Mouse (Mus musculus) hindbrain, embryonic 11.5 days (tissue): ENCODE measurements around the gene Slc4a8. TPM values are rescaled to one million over a fixed set of nuclear protein-coding genes. Genes with fewer than 3 reads are reported as not detected.
"Not testable (repeated sequence)": the region's sequence is repeated elsewhere in the genome, so short reads cannot be mapped to it uniquely, and the experiment has no call there.

Experiments used
- ATAC-seq: fragments of 200-750 bp; cut with Nextera tagmentation; 2 replicates; pipeline ENCODE4 v1.8.0; 2017; ENCODE audit warnings: mild to moderate bottlenecking, moderate TSS enrichment, moderate library complexity; ENCODE audit not compliant: low FRiP score
- DNase-seq: peaks from one replicate; pipeline ENCODE4 v3.0.0-alpha.2; 2015; ENCODE audit warnings: low spot score
- H3K27ac ChIP-seq: fragments of 300-500 bp; sonication (generic); 2 replicates; pipeline ENCODE4 v1.5.1; 2014; ENCODE audit warnings: mild to moderate bottlenecking, low read depth, low read length
- H3K27me3 ChIP-seq: fragments of 300-500 bp; sonication (generic); 2 replicates; pipeline ENCODE4 v1.6.1; 2014; ENCODE audit warnings: mild to moderate bottlenecking, low read length, moderate library complexity, mixed read lengths; ENCODE audit not compliant: control insufficient read depth, insufficient read depth
- H3K36me3 ChIP-seq: fragments of 300-500 bp; sonication (generic); 2 replicates; pipeline ENCODE4 v1.6.1; 2014; ENCODE audit warnings: mild to moderate bottlenecking, low read length, moderate library complexity, mixed read lengths; ENCODE audit not compliant: control insufficient read depth, insufficient read depth
- H3K4me1 ChIP-seq: fragments of 300-500 bp; sonication (generic); replicated peaks from 2 replicates; pipeline ENCODE4 v1.6.1; 2014; ENCODE audit warnings: low read length, mixed read lengths; ENCODE audit not compliant: control insufficient read depth, insufficient read depth
- H3K4me2 ChIP-seq: fragments of 300-500 bp; sonication (generic); replicated peaks from 2 replicates; pipeline ENCODE4 v1.6.1; 2014; ENCODE audit warnings: mild to moderate bottlenecking, low read depth, low read length
- H3K4me3 ChIP-seq: fragments of 300-500 bp; sonication (generic); 2 replicates; pipeline ENCODE4 v1.5.1; 2014; ENCODE audit warnings: low read depth, low read length
- H3K9ac ChIP-seq: fragments of 300-500 bp; sonication (generic); 2 replicates; pipeline ENCODE4 v1.6.1; 2014; ENCODE audit warnings: low read depth, low read length
- H3K9me3 ChIP-seq: fragments of 300-500 bp; sonication (generic); 2 replicates; pipeline ENCODE4 v1.6.1; 2016; ENCODE audit warnings: low read length; ENCODE audit not compliant: control insufficient read depth
- WGBS: fragments of 180-500 bp; shearing (Covaris S2); extraction: QIAGEN DNeasy Blood & Tissue Kit; methylation state at CpG from one replicate; pipeline ENCODE4 v1.1.7; 2014; 5-methylcytosine and 5-hydroxymethylcytosine counted together
- polyA plus RNA-seq: library from polyadenylated mRNA; unstranded; fragments of >200 nt; fragmentation: Nextera tagmentation; extraction: Ambion mirVana; gene quantifications from 2 replicates; pipeline ENCODE4 v1.2.1, GENCODE M21; 2014

Slc4a8 gene
- polyA plus RNA-seq, 1 experiment from 2014 or later = 6.6 TPM

DNA sequence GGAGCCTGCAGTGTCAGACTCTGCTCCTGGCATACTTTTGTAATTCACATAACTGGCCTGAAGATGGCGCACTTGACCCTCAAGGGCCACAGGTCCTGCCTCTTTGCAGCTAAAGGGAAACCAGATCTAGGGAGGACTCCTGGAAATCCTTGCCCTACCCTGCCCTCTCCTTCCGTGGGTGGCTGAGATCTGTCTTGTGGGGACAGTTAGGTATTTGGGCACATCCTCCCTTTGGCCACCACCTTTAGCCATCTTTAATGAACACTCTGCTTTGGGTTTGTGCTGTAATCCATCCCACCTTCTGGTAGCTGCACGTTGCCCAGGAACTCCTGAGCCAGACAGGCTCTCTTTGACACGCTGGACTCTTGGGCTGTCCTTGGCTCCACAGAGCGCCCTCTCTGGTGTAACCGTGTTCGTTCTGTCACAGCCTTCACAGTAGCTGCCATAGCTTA lies 4.0 kb upstream of the Slc4a8 start:
- Histone ChIP-seq H3K4me3 (no peak overlapping the region), H3K27ac (no peak overlapping the region), H3K9me3 (no peaks in the 10 kb centered on the region), H3K36me3 (no peaks in the 10 kb centered on the region), H3K4me2 (no peak overlapping the region), H3K4me1 (no peaks in the 10 kb centered on the region), H3K27me3 (no peaks in the 10 kb centered on the region), H3K9ac (no peak overlapping the region)
- DNase-seq (peak; percentile 87), ATAC-seq (no peak)
- WGBS = 0% methylated on average over 7 of the region's 7 CpGs

DNA sequence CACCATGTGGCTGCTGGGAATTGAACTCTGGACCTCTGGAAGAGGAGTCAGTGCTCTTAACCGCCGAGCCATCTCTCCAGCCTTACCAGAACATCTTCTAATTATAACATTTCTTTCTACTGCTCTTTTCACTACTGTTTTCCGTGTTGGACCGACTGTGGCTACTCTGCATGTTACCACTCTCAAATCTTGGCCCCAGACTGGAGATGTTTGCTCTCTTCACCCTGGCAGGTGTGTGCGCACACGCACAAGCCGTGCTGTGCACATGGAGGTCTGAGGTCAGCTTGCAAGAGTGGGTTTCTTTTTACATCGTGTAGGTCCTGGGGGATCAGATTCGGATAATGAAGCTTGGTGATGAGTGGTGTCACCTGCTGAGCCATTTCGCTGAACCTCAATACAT lies 2.3 kb upstream of the Slc4a8 start:
- 83% methylated on average over 10 of the region's 10 CpGs for WGBS
- no peaks in the 10 kb centered on the region for H3K4me1 ChIP-seq
- H3K36me3 ChIP-seq = no peaks in the 10 kb centered on the region
- no peak overlapping the region for H3K9ac ChIP-seq
- H3K4me2 ChIP-seq = no peak overlapping the region
- H3K27me3 ChIP-seq = no peaks in the 10 kb centered on the region
- H3K4me3 ChIP-seq = no peak overlapping the region
- no peak for ATAC-seq
- H3K9me3 ChIP-seq = no peaks in the 10 kb centered on the region
- H3K27ac ChIP-seq = no peak overlapping the region
- no peak for DNase-seq

DNA sequence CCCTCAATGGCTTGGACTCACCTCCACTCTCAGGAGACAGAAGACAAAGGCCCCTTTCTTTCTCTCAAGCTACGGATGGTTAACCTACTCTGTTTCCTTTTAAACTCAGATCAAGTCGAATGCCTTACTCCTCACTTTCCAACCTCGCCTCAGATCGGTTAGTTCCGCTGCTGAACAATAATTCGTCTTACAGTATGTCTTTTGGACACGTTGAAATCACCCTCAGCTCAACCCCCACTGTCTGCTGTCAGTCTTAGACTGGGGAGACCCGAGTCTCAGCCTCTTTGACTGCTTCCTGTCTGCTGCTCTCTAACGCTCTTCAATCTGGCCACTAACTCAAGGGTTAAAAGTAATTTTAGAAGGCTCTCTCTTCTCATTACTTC lies 520 bp upstream of the Slc4a8 start:
- ATAC-seq (peak; percentile 29; the same call in 1 of the 2 replicates), DNase-seq (peak; percentile 54)
- 15% methylated on average over 9 of the region's 9 CpGs for WGBS
- Histone ChIP-seq H3K9me3 (no peaks in the 10 kb centered on the region), H3K4me3 (peak overlapping the region; percentile 68; the same call in 1 of the 2 replicates), H3K9ac (no peak overlapping the region), H3K27me3 (no peaks in the 10 kb centered on the region), H3K27ac (peak overlapping the region; percentile 89), H3K4me1 (no peaks in the 10 kb centered on the region), H3K4me2 (peak overlapping the region; percentile 82), H3K36me3 (no peaks in the 10 kb centered on the region)

DNA sequence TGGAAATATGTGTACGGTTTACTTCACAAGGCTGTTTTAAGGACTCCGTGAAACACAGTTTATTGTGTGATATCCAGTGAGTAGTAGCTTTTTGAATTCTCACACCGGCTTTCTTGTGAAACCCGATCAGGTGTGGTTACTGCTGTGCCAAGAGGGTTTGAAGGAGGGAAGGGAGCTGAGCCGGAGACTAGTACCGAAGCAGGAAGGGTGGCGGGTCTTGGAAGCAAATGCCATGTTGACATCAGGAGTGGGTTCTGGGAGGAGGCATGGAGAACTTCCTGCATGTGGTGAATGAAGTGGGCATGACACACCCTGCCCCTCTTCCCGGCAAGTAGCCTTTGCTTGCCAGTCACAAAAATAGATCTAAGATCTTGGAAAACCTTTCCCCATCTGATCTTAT lies 1.1 kb downstream of the Slc4a8 start:
- H3K9ac ChIP-seq = peak overlapping the region; percentile 77
- WGBS = 55% methylated on average over 8 of the region's 8 CpGs
- ATAC-seq = no peak
- DNase-seq = no peak
- no peak overlapping the region for H3K27ac ChIP-seq
- H3K36me3 ChIP-seq = no peaks in the 10 kb centered on the region
- no peaks in the 10 kb centered on the region for H3K4me1 ChIP-seq
- peak overlapping the region; percentile 82 for H3K4me2 ChIP-seq
- no peaks in the 10 kb centered on the region for H3K9me3 ChIP-seq
- H3K4me3 ChIP-seq = peak overlapping the region; percentile 68
- H3K27me3 ChIP-seq = no peaks in the 10 kb centered on the region

DNA sequence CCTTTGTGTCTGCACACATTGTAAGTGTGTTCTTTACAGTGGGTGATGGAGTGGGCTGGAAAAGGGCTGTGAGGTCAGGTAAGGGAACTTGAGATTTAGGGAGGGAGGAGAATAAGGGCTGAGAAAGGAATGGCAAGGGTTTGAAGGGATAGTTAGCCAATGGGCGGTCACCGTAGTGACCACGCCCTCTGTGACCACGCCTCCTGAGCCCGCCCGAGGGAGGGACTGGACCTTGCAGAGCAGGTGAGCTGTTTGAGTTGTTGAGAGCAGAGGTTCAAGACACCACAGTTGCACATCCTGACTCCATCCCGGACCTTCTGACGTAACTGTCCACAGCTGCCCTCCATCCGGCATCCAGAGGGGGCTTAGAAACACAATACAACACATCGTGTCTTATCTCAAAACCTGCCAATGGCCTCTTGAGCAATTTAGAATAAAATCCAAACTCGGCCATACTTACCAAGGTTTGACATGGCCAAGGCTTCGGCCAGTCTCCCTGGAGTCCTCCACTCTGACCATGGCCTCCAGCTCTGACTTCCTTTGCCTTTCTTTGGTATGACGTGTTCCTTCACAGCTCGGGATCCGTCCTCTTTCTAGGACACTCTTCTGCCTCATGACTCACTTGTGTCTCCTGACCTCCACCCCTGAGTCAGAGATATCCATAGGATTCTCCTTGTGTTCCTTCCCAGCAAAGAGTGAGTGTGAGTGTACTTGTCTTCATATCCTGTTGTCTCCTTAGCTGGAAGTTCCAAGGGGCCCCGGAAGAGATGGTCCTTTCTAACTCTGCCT lies 2.8 kb downstream of the Slc4a8 start:
- Histone ChIP-seq H3K9me3 (no peaks in the 10 kb centered on the region), H3K27me3 (no peaks in the 10 kb centered on the region), H3K36me3 (no peaks in the 10 kb centered on the region), H3K4me1 (no peaks in the 10 kb centered on the region), H3K9ac (no peak overlapping the region), H3K27ac (no peak overlapping the region), H3K4me2 (no peak overlapping the region), H3K4me3 (no peak overlapping the region)
- no peak for ATAC-seq
- 88% methylated on average over 16 of the region's 16 CpGs for whole genome bisulfite sequencing
- no peak for DNase-seq

DNA sequence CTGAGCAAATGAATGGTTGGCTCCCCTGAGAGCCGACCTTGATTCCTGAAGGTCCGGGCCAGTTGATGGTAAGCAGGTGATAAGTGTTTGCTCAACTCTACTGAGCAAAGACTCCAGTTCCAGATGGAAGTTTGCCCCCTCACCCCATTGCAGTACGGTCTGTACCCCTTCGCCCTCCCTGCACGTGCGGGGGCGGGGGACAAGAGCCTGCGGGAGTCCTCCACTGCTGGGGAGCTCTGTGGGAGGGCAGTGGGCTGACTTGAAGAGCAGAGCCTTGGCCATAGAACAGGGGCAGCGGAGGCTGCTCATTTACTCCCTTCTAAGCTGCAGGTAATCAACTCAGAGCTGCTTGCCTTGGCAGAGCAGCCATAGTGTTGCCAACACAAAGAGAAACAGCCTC lies 5.3 kb downstream of the Slc4a8 start:
- Histone ChIP-seq H3K27ac (no peak overlapping the region), H3K9me3 (no peaks in the 10 kb centered on the region), H3K4me3 (no peak overlapping the region), H3K4me1 (no peaks in the 10 kb centered on the region), H3K36me3 (no peaks in the 10 kb centered on the region), H3K9ac (no peak overlapping the region), H3K27me3 (no peaks in the 10 kb centered on the region), H3K4me2 (no peak overlapping the region)
- ATAC-seq = no peak
- 73% methylated on average over 9 of the region's 9 CpGs for WGBS
- no peak for DNase-seq

DNA sequence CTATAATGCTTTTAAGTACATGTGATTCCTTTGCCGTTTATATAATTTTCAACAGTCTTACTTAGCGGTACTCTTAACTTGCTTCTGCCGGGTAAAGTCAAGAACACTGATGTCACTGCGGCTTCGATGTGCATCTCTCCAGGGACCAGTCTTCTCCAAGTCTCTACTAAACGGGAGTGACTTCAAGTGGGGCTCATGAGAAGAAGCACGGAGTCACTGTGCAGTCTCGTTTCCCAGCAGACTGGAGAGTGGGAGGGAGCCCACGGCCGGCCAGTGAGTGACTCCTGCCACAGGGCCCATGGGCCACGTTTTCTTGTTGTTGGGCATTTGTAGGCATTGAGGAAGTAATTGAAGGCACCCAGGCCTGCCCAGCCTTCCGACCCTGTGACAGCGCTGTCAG lies 6.3 kb downstream of the Slc4a8 start:
- no peak overlapping the region for H3K4me3 ChIP-seq
- H3K27ac ChIP-seq = no peak overlapping the region
- H3K36me3 ChIP-seq = no peaks in the 10 kb centered on the region
- no peaks in the 10 kb centered on the region for H3K9me3 ChIP-seq
- no peak overlapping the region for H3K4me2 ChIP-seq
- H3K9ac ChIP-seq = no peak overlapping the region
- ATAC-seq = no peak
- no peaks in the 10 kb centered on the region for H3K4me1 ChIP-seq
- DNase-seq = no peak
- 89% methylated on average over 13 of the region's 13 CpGs for WGBS
- H3K27me3 ChIP-seq = no peaks in the 10 kb centered on the region

DNA sequence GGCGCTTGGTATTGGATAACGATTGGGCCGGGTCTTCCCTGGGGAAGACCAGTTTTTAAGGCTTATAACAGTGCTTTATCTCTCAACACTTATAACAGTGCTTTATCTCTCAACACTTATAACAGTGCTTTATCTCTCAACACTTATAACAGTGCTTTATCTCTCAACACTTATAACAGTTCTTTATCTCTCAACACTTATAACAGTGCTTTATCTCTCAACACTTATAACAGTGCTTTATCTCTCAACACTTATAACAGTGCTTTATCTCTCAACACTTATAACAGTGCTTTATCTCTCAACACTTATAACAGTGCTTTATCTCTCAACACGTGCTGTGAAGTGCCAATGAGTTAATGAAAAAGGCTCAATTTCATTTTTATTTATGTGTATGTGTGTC lies 7.5 kb downstream of the Slc4a8 start:
- H3K4me3 ChIP-seq, H3K27me3 ChIP-seq, H3K9ac ChIP-seq, H3K27ac ChIP-seq, H3K4me1 ChIP-seq, DNase-seq, ATAC-seq, H3K9me3 ChIP-seq, H3K4me2 ChIP-seq, H3K36me3 ChIP-seq: not testable (repeated sequence)
- WGBS = 85% methylated on average over 4 of the region's 4 CpGs

DNA sequence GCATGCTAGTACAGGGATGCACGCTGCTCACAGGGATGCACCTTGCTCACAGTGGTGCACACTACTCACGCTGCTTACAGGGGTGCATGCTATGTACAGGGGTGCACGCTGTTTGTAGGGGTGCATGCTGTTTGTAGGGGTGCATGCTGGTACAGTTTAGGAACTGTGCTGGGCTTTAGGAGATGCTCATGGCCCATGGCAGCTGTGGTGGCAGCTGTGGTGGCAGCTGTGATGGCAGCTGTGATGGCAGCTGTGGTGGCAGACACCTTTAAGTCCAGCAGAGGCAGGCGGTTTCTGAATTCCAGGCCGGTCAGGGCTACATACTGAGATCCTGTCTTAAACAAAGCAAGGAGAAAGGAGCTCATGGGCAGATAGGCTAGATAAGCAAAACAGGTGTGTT lies 8.8 kb downstream of the Slc4a8 start:
- WGBS = 90% methylated on average over 5 of the region's 5 CpGs
- Histone ChIP-seq H3K4me3 (no peak overlapping the region), H3K4me1 (no peaks in the 10 kb centered on the region), H3K27ac (no peak overlapping the region), H3K9me3 (no peaks in the 10 kb centered on the region), H3K9ac (no peak overlapping the region), H3K4me2 (no peak overlapping the region), H3K36me3 (no peaks in the 10 kb centered on the region), H3K27me3 (no peaks in the 10 kb centered on the region)
- ATAC-seq = no peak
- DNase-seq = no peak
